Mouse (Mus musculus) MEL (cell line): ENCODE results near the gene Mtg2. TPM values are rescaled to one million over a fixed set of nuclear protein-coding genes. Genes with fewer than 3 reads are reported as not detected.

Source experiments
- DNase-seq: peaks from one replicate; pipeline ENCODE4 v3.0.0; 2011; ENCODE audit warnings: low read depth, low spot score
- H3K27ac ChIP-seq: 2 replicates; pipeline ENCODE4 v1.5.1; 2012; ENCODE audit warnings: low read depth, mild to moderate bottlenecking, control low read depth, low read length, moderate library complexity; ENCODE audit not compliant: control insufficient read depth
- H3K27me3 ChIP-seq, 2 experiments: fragments of 150-350 bp in 1 of 2; sonication (generic) in 1 of 2; 2 replicates each; pipeline ENCODE4 v1.6.1; 2012; ENCODE audit warnings: low read length in 2 of 2, mild to moderate bottlenecking in 2 of 2, improper control_type of control experiment in 1 of 2, moderate library complexity in 1 of 2; ENCODE audit not compliant: insufficient read depth in 2 of 2, control insufficient read depth in 1 of 2
- H3K36me3 ChIP-seq, 2 experiments: 2 replicates each; pipeline ENCODE4 v1.6.1; 2012 to 2014; ENCODE audit warnings: low read length in 2 of 2, improper control_type of control experiment in 1 of 2, inconsistent platforms in 1 of 2, mild to moderate bottlenecking in 1 of 2; ENCODE audit not compliant: insufficient read depth in 2 of 2, control insufficient read depth in 1 of 2
- H3K4me1 ChIP-seq, 2 experiments: fragments of 150-350 bp in 1 of 2; sonication (generic) in 1 of 2; 2 replicates each; pipeline ENCODE4 v1.6.1; 2012; ENCODE audit warnings: low read length in 2 of 2, improper control_type of control experiment in 1 of 2, mild to moderate bottlenecking in 1 of 2; ENCODE audit not compliant: insufficient read depth in 2 of 2, control insufficient read depth in 1 of 2
- H3K4me3 ChIP-seq, 2 experiments: fragments of 150-350 bp in 1 of 2; sonication (generic) in 1 of 2; 2 replicates each; pipeline ENCODE4 v1.5.1; 2012; ENCODE audit warnings: low read depth in 2 of 2, low read length in 2 of 2, mild to moderate bottlenecking in 2 of 2, moderate library complexity in 2 of 2, control low read depth in 1 of 2, improper control_type of control experiment in 1 of 2; ENCODE audit not compliant: control insufficient read depth in 1 of 2, insufficient read depth in 1 of 2
- H3K79me2 ChIP-seq: 2 replicates; pipeline ENCODE4 v1.6.1; 2012; ENCODE audit warnings: mild to moderate bottlenecking, low read length, moderate library complexity; ENCODE audit not compliant: control insufficient read depth, poor library complexity, insufficient read depth
- H3K9ac ChIP-seq: 2 replicates; pipeline ENCODE4 v1.6.1; 2012; ENCODE audit warnings: low read depth, mild to moderate bottlenecking, control low read depth, low read length, moderate library complexity; ENCODE audit not compliant: control insufficient read depth, poor library complexity, severe bottlenecking
- H3K9me3 ChIP-seq: fragments of 150-350 bp; sonication (generic); replicated peaks from 2 replicates; pipeline ENCODE4 v1.6.1; 2012; ENCODE audit warnings: mild to moderate bottlenecking, low read length, improper control_type of control experiment, moderate library complexity; ENCODE audit not compliant: insufficient read depth
- CTCF ChIP-seq, 3 experiments: IDR thresholded peaks in 2 of 3; conservative IDR thresholded peaks in 1 of 3; 2 replicates each; pipeline ENCODE4 v1.5.1; 2011 to 2012; ENCODE audit warnings: low read length in 3 of 3, low read depth in 2 of 3, mild to moderate bottlenecking in 2 of 3, improper control_type of control experiment in 1 of 3, inconsistent platforms in 1 of 3, mixed read lengths in 1 of 3, moderate library complexity in 1 of 3; ENCODE audit not compliant: control insufficient read depth in 1 of 3, insufficient read depth in 1 of 3, poor library complexity in 1 of 3, severe bottlenecking in 1 of 3
- EP300 ChIP-seq, 2 experiments: IDR thresholded peaks; 2 replicates each; pipeline ENCODE4 v1.6.1; 2011; ENCODE audit warnings: improper control_type of control experiment in 2 of 2, low read length in 2 of 2, low read depth in 1 of 2, mild to moderate bottlenecking in 1 of 2
- ETS1 ChIP-seq: IDR thresholded peaks from 2 replicates; pipeline ENCODE4 v1.6.1; 2012; ENCODE audit warnings: low read depth, mild to moderate bottlenecking, inconsistent platforms, low read length, improper control_type of control experiment, moderate library complexity
- GATA1 ChIP-seq: IDR thresholded peaks from 2 replicates; pipeline ENCODE4 v1.6.1; 2011; ENCODE audit warnings: low read depth, low read length, improper control_type of control experiment
- MAX ChIP-seq: IDR thresholded peaks from 2 replicates; pipeline ENCODE4 v1.6.1; 2011; ENCODE audit warnings: low read length, improper control_type of control experiment
- MAZ ChIP-seq: IDR thresholded peaks from 2 replicates; pipeline ENCODE4 v1.6.1; 2012; ENCODE audit warnings: low read depth, mild to moderate bottlenecking, inconsistent platforms, low read length, improper control_type of control experiment
- MEF2A ChIP-seq: IDR thresholded peaks from 2 replicates; pipeline ENCODE4 v1.6.1; 2014; ENCODE audit warnings: low read depth, mild to moderate bottlenecking, inconsistent platforms, low read length, improper control_type of control experiment; ENCODE audit not compliant: poor library complexity, insufficient replicate concordance, severe bottlenecking; ENCODE audit errors: extremely low read depth
- MXI1 ChIP-seq: IDR thresholded peaks from 2 replicates; pipeline ENCODE4 v1.6.1; 2011; ENCODE audit warnings: mild to moderate bottlenecking, low read depth, low read length, improper control_type of control experiment
- MYC ChIP-seq: IDR thresholded peaks from 2 replicates; pipeline ENCODE4 v1.6.1; 2011; ENCODE audit warnings: low read depth, mild to moderate bottlenecking, low read length, improper control_type of control experiment, moderate library complexity
- NRF1 ChIP-seq: IDR thresholded peaks from 2 replicates; pipeline ENCODE4 v1.6.1; 2014; ENCODE audit warnings: low read depth, mild to moderate bottlenecking, inconsistent platforms, low read length, improper control_type of control experiment, moderate library complexity; ENCODE audit not compliant: poor library complexity, insufficient read depth, severe bottlenecking
- POLR2A ChIP-seq, 2 experiments: IDR thresholded peaks; 2 replicates each; pipeline ENCODE4 v1.6.1; 2011 to 2012; ENCODE audit warnings: low read length in 2 of 2, mild to moderate bottlenecking in 2 of 2, control low read depth in 1 of 2, improper control_type of control experiment in 1 of 2, low read depth in 1 of 2, moderate library complexity in 1 of 2; ENCODE audit not compliant: control insufficient read depth in 1 of 2, insufficient read depth in 1 of 2, poor library complexity in 1 of 2
- POLR2AphosphoS5 ChIP-seq: IDR thresholded peaks from 2 replicates; pipeline ENCODE4 v1.6.1; 2012; ENCODE audit warnings: low read depth, borderline replicate concordance, mild to moderate bottlenecking, inconsistent platforms, low read length, moderate library complexity, mixed read lengths
- RAD21 ChIP-seq: IDR thresholded peaks from 2 replicates; pipeline ENCODE4 v1.6.1; 2011; ENCODE audit warnings: mild to moderate bottlenecking, low read depth, low read length, improper control_type of control experiment
- SIN3A ChIP-seq: IDR thresholded peaks from 2 replicates; pipeline ENCODE4 v1.6.1; 2012; ENCODE audit warnings: low read length, improper control_type of control experiment, inconsistent platforms
- TBP ChIP-seq: IDR thresholded peaks from 2 replicates; pipeline ENCODE4 v1.8.0; 2011; ENCODE audit warnings: low read depth, low read length, improper control_type of control experiment
- TCF12 ChIP-seq: IDR thresholded peaks from 2 replicates; pipeline ENCODE4 v1.6.1; 2014; ENCODE audit warnings: low read depth, mild to moderate bottlenecking, inconsistent platforms, low read length, improper control_type of control experiment, moderate library complexity
- UBTF ChIP-seq: IDR thresholded peaks from 2 replicates; pipeline ENCODE4 v1.6.1; 2012; ENCODE audit warnings: low read depth, mild to moderate bottlenecking, inconsistent platforms, low read length, improper control_type of control experiment, moderate library complexity, borderline replicate concordance; ENCODE audit not compliant: insufficient read depth
- USF1 ChIP-seq: IDR thresholded peaks from 2 replicates; pipeline ENCODE4 v1.6.1; 2014; ENCODE audit warnings: low read depth, mild to moderate bottlenecking, inconsistent platforms, low read length, improper control_type of control experiment, moderate library complexity
- USF2 ChIP-seq, 2 experiments: IDR thresholded peaks; 2 replicates each; pipeline ENCODE4 v1.6.1; 2011 to 2012; ENCODE audit warnings: improper control_type of control experiment in 2 of 2, low read length in 2 of 2, borderline replicate concordance in 1 of 2, inconsistent platforms in 1 of 2, low read depth in 1 of 2, mild to moderate bottlenecking in 1 of 2; ENCODE audit not compliant: insufficient read depth in 1 of 2
- ZC3H11A ChIP-seq: IDR thresholded peaks from 2 replicates; pipeline ENCODE4 v1.6.1; 2012; ENCODE audit warnings: low read depth, mild to moderate bottlenecking, inconsistent platforms, low read length, improper control_type of control experiment
- ZNF384 ChIP-seq: IDR thresholded peaks from 2 replicates; pipeline ENCODE4 v1.6.1; 2012; ENCODE audit warnings: low read depth, mild to moderate bottlenecking, inconsistent platforms, low read length, improper control_type of control experiment
- polyA plus RNA-seq, 2 experiments: library from polyadenylated mRNA; stranded (reverse) in 1 of 2; unstranded in 1 of 2; fragments of >175 nt in 1 of 2; fragments of >200 nt in 1 of 2; gene quantifications; 2 replicates each; pipeline versions ENCODE4 v1.2.1 to v1.2.4; 2012; ENCODE audit warnings: low replicate concordance in 2 of 2, low read depth in 1 of 2; ENCODE audit not compliant: insufficient read length in 2 of 2, insufficient read depth in 1 of 2, missing spikeins in 1 of 2
- total RNA-seq: library from RNA; depleted of rRNA; stranded (reverse); fragments of 300-350 nt; gene quantifications from 2 replicates; pipeline ENCODE4 v1.2.3, GENCODE M21; 2012

Mtg2 gene
- total and polyA plus RNA-seq, 3 experiments = 30.9 to 35.2 TPM; not detected in 1

DNA sequence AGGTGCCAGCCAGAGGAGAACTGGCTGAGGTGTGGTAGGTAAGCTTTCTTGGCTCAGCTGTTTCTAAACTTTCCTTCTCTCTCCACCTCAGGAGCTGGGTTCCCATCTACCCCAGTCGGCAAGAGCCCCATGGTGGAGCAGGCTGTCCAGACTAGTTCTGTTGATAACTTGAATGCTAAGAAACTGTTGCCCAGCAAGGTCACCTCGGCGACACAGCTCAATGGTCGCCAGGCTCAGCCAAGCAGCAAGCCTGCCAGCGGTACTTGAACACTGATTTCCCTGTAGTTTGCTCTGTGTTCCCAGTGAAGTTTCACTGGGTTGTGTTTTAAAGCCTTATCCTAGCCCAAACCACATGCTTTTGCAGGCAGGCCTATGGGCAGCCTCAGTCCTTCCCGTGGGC lies 39.1 kb upstream of the Mtg2 start:
- Histone ChIP-seq H3K4me1 (peaks cover 0 to 27% of the 10 kb centered on the region in 2 experiments), H3K9me3 (no peaks in the 10 kb centered on the region), H3K9ac (no peak overlapping the region), H3K79me2 (peaks cover 18% of the 10 kb centered on the region), H3K36me3 (peaks cover 12 to 26% of the 10 kb centered on the region in 2 experiments), H3K27ac (no peak overlapping the region), H3K4me3 (no peak overlapping the region), H3K27me3 (no peaks in the 10 kb centered on the region)
- no peak for DNase-seq
- TF ChIP-seq MXI1 (no peak), POLR2AphosphoS5 (no peak), ETS1 (no peak), MAX (no peak), TCF12 (no peak), POLR2A (IDR thresholded peaks at IDR 0.05; ENCODE audit: control insufficient read depth in 1 of 2, insufficient read depth in 1 of 2, low read depth in 1 of 2, low read length in 2 of 2, poor library complexity in 1 of 2) (no peak)

DNA sequence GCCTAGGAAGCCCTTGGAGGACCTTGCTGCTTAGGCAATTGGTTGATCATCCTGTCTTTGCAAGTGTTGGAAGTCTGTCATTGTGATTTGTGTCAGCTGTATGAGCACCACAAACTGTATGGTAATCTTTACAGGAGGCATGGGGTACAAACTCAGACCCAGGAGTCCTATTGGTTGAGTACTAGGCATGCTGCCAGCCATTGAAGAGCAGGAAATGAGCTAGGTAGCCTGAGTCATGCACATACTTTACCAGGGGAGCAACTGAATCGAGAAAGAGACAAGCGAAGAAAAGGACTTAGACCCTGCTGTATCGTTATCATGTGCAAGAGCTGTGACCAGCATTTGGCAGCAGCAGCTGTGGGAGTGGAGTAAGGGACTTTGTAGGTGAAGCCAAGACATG lies 37.5 kb upstream of the Mtg2 start:
- Histone ChIP-seq H3K4me1 (peaks cover 0 to 17% of the 10 kb centered on the region in 2 experiments; a peak in 2 of 4 replicates), H3K9me3 (no peaks in the 10 kb centered on the region)
- peak; percentile 91 for DNase-seq

DNA sequence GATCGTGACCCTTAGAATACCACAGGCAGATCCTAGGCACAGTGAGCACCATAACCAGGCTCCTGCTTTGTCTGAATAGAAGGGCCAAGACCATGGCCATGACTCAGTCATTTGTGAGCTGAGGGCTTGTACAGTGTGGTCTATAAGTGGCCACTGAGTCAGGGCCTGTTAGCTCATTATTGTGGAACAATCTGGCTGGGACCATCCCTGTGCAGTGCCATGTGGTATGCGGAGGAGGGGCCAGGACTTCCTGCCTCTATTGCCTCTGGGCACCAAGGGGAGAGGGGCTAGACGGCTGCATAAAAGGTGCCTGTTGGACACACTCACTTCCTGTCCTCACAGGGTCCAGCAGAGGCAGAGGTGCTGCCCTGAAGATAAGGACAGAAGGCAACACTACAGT lies 36.4 kb upstream of the Mtg2 start:
- Histone ChIP-seq H3K4me3 (no peak overlapping the region), H3K36me3 (peaks cover 19 to 26% of the 10 kb centered on the region in 2 experiments), H3K9ac (no peak overlapping the region), H3K4me1 (peaks cover 0 to 17% of the 10 kb centered on the region in 2 experiments; a peak in 2 of 4 replicates), H3K27me3 (no peaks in the 10 kb centered on the region), H3K9me3 (no peaks in the 10 kb centered on the region), H3K79me2 (peaks cover 2% of the 10 kb centered on the region), H3K27ac (no peak overlapping the region)
- DNase-seq = no peak
- TF ChIP-seq MAZ (no peak), TBP (no peak), USF1 (no peak), ZC3H11A (no peak), MAX (no peak), POLR2A (IDR thresholded peaks at IDR 0.05; ENCODE audit: control insufficient read depth in 1 of 2, insufficient read depth in 1 of 2, low read depth in 1 of 2, low read length in 2 of 2, poor library complexity in 1 of 2) (no peak), MYC (no peak), USF2 (IDR thresholded peaks at IDR 0.05; ENCODE audit: borderline replicate concordance in 1 of 2, insufficient read depth in 1 of 2, low read depth in 1 of 2, low read length in 2 of 2) (no peak), CTCF (IDR thresholded peaks at IDR 0.05 in 2 of 3, conservative IDR thresholded peaks at IDR 0.05 in 1 of 3; ENCODE audit: control insufficient read depth in 1 of 3, insufficient read depth in 1 of 3, low read depth in 2 of 3, low read length in 3 of 3, poor library complexity in 1 of 3, severe bottlenecking in 1 of 3) (no peak), NRF1 (no peak), ETS1 (no peak), UBTF (no peak), ZNF384 (no peak)

More for the DNA sequence above, 37.5 kb upstream of the Mtg2 start:
- no peaks in the 10 kb centered on the region for H3K27me3 ChIP-seq
- H3K79me2 ChIP-seq = peaks cover 2% of the 10 kb centered on the region; the same call in 1 of the 2 replicates
- H3K27ac ChIP-seq = peak overlapping the region; percentile 56; the same call in 1 of the 2 replicates
- TF ChIP-seq ETS1 (peak; percentile 66), GATA1 (0 out of 2 replicates have a peak, but pooled peaks have one; percentile 9), MYC (no peak), MXI1 (peak; percentile 35), EP300 (IDR thresholded peaks at IDR 0.05; ENCODE audit: low read depth in 1 of 2, low read length in 2 of 2) (peak in 1 of 2 experiments; percentile 17; a peak in 1 of 4 replicates), USF2 (IDR thresholded peaks at IDR 0.05; ENCODE audit: borderline replicate concordance in 1 of 2, insufficient read depth in 1 of 2, low read depth in 1 of 2, low read length in 2 of 2) (no peak), RAD21 (no peak), MEF2A (no peak), SIN3A (peak; percentile 75; the same call in 1 of the 2 replicates), MAX (peak; percentile 32; the same call in 1 of the 2 replicates)
- no peak overlapping the region for H3K9ac ChIP-seq
- H3K36me3 ChIP-seq = peaks cover 19 to 26% of the 10 kb centered on the region in 2 experiments
- H3K4me3 ChIP-seq = no peak overlapping the region
